Mouse (Mus musculus) layer of hippocampus, postnatal 25 days (tissue): ENCODE results near the gene Oasl2. TPM values are rescaled to one million over a fixed set of nuclear protein-coding genes. Genes with fewer than 3 reads are reported as not detected.
"Not testable (repeated sequence)": the region's sequence is repeated elsewhere in the genome, so short reads cannot be mapped to it uniquely, and the experiment has no call there.

Source experiments
- DNase-seq, 2 experiments: peaks; one replicate each; pipeline ENCODE4 v3.0.0; 2022; ENCODE audit warnings: mixed read lengths in 2 of 2, low spot score in 1 of 2; ENCODE audit errors: extremely low spot score in 1 of 2
- total RNA-seq, 2 experiments: library from RNA; stranded (reverse); gene quantifications; 2 replicates each; pipeline ENCODE4 v1.2.3; 2021

The Oasl2 gene
- total RNA-seq: 1 to 10 TPM; 1.8 to 1.9 TPM

DNA sequence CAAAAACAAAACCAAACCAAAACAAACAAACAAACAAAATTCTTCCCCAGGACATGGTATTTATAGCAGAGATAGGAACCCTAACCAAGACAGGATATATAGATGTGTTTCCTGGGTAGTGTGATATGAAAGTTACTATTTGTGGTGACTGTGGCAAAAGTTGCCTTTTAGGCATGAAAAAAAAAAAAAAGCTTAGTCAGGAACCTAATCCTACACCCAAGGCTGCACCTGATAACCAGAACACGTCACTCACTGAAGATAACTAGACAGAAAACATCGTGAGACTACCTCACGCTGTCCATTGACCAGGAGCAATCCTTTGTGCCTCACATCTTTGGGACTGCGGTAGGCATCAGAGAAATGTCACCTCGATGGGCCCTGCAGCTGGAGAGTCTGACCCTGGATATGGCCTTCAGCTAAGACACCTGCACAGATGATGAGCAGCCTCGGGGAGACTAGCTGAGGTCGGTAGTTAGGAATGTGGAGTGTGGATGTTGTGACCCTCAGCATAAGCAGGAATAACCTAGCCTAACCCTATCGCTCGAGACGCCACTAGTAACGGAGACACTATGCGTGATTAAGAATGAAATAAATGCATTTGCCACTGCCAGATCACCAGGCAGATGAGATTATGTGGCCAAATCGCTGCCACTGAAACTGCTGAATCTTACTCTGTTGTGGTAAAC, at the start of gene Oasl2:
Gene Oasl2, plus strand, starts transcription at position 249 of the 686 bp plus-strand sequence.
- no peak for DNase-seq

- no peak for DNase-seq
Observed at GRCm38 (mm10) chr5:114851565-114852236, 45.0 kb upstream of the Oasl2 start.

DNA sequence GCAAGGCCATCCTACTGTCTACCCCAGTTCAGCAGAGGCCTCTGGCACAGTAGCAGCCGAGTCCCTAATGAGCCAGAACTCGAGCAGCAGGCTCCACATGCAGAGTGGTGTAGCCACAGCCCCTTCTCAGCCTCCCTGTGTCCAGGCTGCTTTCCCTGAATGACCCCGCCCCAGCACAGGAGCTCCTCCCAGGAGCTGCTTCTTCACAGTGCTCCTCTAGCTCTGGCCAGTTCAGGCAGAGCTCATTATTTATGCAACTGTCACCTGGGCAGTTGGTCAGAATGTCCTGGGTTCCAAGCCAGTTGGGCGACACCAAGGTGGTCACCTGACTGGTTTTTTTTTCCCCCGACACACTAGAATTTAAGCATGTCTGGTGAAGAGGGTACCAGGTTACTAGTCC, 43.4 kb upstream of the Oasl2 start, which contains the start of gene 4930519G04Rik:
Gene 4930519G04Rik, plus strand, starts transcription at position 301 of the 400 bp plus-strand sequence.
- not testable (repeated sequence) for DNase-seq

DNA sequence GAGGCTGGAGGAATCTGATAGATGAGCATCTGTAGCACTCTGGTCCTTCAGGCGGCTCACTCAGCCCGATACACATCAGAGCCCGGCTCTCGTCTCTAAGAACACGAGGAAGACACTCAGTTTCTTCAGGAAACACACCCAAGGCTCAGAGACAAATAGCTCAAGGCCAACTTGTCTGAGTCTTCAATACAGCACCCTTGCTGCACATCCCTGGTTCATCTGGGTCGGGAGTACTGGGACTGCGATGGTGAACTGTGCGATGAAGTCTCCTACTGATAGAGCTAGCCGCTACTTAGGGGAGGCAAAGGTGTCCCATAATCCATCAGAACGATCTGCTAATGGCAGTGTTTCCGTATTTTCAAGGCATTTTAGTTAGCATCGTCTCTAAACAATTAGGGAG, 38.2 kb upstream of the Oasl2 start, which contains the start of gene Gm9936:
Gene Gm9936, minus strand, starts transcription at position 101 of the 400 bp plus-strand sequence.
- DNase-seq: no peak

DNA sequence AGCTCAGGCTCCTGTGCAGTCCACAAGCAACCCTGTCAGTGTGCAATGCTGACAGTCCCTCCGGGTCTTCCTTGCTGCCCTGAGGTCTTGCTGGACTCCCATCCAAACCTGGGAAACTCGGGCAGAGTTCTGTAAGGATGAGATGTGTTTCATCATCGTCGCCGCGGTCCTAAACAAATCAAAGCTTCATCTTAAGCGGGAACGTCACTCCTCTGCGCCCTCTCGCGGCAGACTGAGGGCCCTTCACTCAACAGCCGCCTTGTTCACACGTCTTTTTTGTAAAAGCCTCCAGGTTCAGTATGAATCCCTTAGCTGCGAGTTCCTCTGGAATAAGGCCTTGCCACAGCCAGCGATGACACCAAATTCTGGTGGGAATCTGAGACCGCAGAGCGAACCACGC, 37.5 kb upstream of the Oasl2 start:
- peak; percentile 51 to 81 for DNase-seq

GRCm38 (mm10) chr5:114861730-114862129, 35.0 kb upstream of the Oasl2 start:
- no peak for DNase-seq

- DNase-seq: no peak
Observed at GRCm38 (mm10) chr5:114864813-114865212, 31.9 kb upstream of the Oasl2 start.

DNA sequence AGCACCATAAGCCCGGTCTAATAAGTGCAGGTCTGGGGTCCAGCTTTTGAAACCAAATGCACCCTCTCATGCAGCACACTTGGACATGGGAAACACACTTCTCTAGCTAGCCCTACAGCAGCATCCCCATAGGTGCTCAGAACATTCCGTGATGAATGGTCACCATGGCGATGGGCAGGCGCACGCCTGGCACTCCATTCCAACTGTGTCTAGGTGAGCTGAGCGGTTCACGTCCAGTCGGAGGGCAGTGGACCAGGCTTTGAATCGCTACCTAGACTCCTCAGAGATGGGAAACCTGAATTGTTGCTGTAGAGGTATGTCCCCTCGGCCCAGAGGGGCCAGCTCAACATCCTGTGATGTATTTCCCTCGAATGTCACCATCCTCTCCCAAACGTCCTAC, 31.5 kb upstream of the Oasl2 start:
- no peak for DNase-seq

DNA sequence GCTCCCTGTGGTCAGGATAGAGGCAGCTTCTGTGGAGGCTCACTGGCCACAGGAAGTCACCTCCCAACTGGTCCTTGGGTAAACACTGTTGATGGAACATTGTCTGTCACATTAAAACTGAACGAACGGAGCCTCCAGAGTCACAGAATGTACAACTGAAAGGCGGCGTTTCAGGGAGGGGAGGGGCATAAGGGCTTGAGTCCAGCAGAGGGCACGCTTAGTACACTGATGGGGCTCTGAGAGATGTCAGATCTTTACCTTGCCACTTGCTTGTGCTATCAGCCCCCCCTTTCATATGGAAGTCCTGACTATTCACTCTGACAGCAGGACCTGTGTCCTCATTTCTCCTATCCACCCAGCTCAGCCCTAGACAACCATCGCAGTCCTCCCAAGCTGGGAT, 20.9 kb upstream of the Oasl2 start:
- DNase-seq: no peak

DNA sequence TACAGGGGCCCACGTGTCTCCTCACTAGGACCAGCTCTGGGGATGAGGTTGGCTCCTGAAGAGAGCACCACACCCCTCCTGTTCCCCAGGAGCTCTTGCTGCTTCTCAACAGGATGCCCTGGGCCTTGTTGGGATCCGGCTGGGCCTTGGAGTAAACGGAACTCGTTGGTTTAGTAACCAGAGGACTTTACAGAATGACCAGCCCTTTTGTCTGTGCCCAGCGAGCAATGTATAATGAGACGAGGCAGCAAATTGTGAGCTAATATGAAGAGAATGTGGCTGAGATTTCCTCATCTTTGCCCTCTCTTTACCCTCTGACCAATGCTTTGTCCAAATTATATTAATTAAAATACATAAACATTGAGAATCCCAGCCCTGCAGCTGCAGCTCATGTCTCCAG, 20.4 kb upstream of the Oasl2 start:
- no peak for DNase-seq

DNA sequence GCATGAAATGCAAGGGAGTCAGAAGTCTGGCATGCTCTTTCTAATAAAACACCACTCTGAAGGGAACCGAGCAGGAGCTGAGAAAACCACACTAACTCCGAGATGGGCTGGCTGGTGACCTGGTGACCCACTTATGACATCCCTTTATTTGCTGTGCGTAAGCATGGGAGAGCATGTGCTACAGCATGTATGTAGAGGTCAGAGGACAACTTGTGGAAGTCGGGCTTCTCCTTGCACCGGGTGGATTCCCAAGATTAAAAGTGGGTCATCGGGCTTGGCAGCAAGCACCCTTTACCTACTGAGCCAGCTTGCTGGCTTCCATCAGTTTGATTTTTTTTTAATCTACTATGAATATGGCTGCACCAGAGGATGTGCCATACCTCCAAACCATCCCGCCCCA, 19.2 kb upstream of the Oasl2 start:
- DNase-seq: no peak

DNA sequence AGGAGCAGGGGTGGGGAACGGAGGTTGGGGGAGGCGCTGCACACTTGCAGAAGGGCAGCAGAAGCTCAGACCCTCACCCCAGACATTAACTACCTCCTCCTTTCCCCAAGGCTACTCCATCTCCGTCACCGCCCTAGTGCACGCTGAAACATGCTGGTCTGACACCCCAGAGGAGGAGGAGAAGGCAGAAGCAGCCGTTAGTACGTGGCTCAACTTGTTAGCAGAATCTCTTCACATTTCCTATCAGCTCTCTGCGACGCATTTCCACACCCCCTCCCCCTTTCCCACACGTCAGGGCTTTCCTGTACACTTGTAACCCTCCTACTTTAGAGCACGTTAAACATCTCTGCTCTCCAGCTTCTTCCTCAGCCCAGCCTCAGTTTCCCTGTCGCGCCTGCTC, 17.3 kb upstream of the Oasl2 start:
- no peak for DNase-seq

GRCm38 (mm10) chr5:114882319-114882718, 14.4 kb upstream of the Oasl2 start:
- DNase-seq: not testable (repeated sequence)

GRCm38 (mm10) chr5:114883022-114883421, 13.7 kb upstream of the Oasl2 start:
- DNase-seq: no peak

DNA sequence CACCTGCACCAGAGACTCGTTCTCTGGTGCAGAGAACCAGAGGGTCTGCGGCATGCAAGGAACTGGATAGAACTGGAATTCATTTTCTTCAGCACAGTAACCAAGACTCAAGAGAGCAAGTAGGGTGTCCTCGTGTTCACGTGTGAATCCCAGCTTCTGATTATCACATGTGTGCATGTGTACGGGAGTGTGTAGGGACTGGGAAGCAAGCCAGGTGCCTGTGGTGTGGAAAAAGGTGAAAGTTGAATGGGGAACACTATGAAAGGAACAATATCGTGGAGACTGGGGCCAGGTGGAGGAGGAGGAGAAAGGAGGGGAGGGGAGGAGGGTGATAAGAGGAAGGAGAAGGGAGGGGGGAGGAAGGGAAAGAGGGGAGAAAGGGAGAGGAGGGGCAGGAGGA, 9.9 kb upstream of the Oasl2 start:
- no peak for DNase-seq

GRCm38 (mm10) chr5:114888995-114889394, 7.7 kb upstream of the Oasl2 start:
- no peak for DNase-seq

GRCm38 (mm10) chr5:114895542-114895941, 1.2 kb upstream of the Oasl2 start:
- no peak for DNase-seq

DNA sequence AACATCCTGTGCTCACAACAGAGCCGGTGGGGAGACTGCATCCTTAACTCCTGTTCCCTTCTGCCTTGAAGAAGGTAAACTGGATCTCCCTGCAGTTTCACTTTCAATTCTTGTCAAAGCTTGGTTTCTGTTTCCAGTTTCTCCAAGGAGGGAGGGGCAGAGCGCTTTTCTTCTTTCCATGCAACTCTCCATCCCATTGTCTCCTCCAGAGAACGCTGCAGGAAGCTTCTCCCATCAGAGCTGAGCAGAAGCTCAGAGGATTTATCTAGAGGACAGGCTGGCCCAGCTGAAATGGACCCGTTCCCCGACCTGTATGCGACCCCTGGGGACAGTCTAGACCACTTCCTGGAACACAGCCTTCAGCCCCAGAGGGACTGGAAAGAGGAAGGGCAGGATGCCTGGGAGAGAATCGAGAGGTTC, 648 bp downstream of the Oasl2 start:
- DNase-seq: no peak

- no peak for DNase-seq
Observed at GRCm38 (mm10) chr5:114898857-114899256, 2.1 kb downstream of the Oasl2 start.

GRCm38 (mm10) chr5:114902413-114902812, 5.7 kb downstream of the Oasl2 start:
- DNase-seq: peak in 1 of 2 experiments; percentile 18

DNA sequence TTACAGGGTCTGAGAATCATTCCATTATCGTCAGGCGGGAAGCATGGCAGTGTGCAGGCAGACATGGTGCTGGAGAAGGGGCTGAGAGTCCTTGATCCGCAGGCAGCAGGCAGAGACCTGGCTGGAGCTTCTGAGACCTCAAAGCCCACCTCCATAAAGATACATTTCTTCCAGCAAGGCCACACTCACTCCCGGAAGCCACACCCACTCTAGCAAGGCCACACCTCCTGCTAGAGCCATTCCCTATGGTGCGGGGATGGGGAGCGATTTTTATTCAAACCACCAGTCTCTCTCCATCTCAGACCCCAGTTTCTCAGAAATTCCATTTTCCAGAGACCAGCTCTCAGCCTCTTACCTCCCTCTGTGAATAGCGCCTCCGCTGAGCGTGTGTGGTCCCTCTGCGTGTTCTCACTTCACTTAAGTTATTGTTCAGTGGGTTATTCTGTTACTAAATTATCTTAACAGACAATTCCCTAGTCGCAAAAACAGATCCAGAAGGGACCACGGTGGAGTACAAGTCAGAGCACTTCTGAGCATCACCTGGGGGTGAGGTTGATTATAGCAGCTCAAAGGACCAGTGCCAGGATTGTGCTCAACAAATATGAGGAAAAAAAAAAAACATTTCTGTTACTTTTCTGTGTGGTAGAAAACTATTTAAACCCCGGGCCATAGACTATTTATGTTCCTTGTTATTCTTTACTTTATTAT, 12.0 kb downstream of the Oasl2 start:
- DNase-seq: no peak
